Mouse (Mus musculus) NIH3T3 (cell line): ENCODE results near the gene Jag2.

ENCODE experiments used
- DNase-seq: peaks from one replicate; pipeline ENCODE4 v3.0.0-alpha.2; 2012; ENCODE audit warnings: low read depth

The Jag2 gene

GRCm38 (mm10) chr12:112900641-112901040, 28.9 kb downstream of the Jag2 start:
- no peak for DNase-seq

DNA sequence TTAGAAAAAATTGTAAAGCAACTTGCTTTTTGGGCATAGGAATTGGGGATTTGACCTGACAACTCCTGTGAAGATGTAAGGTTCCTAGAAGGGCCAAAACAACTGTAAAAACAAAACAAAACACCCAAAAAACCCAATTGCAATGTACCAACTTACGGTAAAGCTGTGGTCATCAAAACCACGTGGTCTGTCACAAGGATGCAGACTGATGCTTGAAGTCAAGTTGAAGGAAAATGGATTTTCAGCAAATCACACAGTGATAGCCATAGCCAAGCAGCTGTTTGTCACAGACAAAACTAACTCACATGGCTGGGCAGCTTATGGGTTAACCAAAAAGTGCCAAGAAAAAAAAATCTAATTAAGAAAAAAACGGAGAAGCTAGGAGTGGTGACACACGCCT, 30.6 kb downstream of the Jag2 start:
- DNase-seq, result no peak

GRCm38 (mm10) chr12:112898351-112898750, 31.2 kb downstream of the Jag2 start:
- DNase-seq, result no peak

DNA sequence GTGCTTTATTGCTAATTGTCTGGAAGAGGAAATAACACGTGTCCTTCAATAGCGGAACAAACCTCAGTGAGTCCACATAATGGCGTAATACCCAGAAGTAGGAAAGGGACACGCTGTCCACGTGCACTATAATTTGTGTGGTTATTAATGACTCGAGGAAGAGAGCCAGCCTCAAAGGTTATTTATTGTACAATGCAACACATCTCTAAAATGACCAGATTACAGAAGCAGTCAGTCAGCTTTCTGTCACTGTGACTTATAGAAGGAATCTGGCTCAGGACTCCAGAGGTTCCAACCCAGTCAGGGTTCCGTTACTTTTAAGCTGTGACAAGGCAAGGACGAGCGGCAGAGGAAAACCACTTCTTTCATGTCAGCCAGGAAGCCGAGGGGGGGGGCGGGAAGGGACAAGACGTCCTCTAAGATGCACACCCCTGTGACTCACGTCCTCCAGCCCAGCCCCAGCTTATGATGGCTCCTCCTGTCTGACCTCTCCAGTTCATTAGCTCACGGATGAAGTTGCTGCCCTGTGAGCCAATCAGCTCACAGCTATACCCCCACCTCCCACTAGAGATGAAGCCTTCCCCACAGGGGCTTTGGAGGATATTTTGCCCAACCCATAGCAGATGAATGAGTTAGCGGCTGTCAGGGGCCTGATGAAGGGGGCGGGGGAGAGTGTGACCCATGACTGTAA, 31.9 kb downstream of the Jag2 start:
- peak; percentile 47 for DNase-seq

GRCm38 (mm10) chr12:112894969-112895368, 34.6 kb downstream of the Jag2 start:
- DNase-seq, result no peak

DNA sequence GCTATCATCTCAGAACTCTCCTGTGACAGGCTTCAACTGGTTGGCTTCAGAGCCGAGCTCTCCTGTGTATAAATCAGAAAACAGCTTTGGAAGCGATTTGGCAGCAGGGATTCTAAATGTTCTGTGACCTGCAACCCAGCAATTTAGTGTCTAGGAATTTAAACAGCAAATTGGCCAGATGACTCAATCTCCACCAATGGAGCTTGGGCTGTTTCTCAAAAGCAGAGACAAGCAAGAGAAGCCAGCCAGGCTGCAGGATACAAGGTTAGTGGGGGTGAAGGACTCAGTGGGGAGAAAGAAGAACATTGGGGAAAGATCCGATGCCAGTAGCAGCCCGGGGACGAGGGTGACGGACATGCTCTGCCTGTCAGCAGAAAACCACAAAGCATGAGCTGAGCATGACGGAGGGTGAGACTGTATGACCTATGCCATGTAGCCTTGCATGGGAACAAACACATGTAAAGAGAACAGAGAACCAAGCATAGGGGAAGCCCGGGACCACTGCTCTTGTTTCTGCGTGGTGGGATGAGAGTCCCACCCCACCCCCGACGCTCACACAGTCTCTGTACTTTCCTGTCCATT, 35.2 kb downstream of the Jag2 start:
- DNase-seq, result peak; percentile 67

- no peak for DNase-seq
Measured at GRCm38 (mm10) chr12:112885465-112885864, 44.1 kb downstream of the Jag2 start.

GRCm38 (mm10) chr12:112881301-112881815, 48.2 kb downstream of the Jag2 start:
- DNase-seq, result no peak

- DNase-seq, result no peak
Measured at GRCm38 (mm10) chr12:112880661-112881060, 48.9 kb downstream of the Jag2 start.

- no peak for DNase-seq
Measured at GRCm38 (mm10) chr12:112879731-112880130, 49.8 kb downstream of the Jag2 start.

DNA sequence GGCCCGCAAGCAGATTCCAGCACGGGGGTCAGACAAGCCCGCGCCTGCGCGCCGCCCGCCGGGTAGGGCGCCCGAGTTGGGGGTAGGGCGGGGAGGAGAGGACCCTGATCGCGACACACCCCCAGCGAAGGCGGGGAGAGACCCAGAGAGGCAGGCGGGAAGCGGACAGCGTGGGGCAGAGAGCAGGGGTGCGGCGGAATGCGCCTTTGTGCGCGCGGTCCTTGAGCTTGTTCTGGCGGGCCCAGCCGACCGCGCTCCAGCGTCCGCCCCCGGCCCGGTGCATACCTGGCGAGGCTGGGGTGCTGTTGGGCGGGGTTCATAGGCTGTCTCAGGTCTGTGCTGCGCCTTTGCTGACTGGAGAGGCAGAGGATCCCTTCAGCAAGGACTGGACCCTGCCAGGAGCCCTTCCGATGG, 52.0 kb downstream of the Jag2 start:
- no peak for DNase-seq

DNA sequence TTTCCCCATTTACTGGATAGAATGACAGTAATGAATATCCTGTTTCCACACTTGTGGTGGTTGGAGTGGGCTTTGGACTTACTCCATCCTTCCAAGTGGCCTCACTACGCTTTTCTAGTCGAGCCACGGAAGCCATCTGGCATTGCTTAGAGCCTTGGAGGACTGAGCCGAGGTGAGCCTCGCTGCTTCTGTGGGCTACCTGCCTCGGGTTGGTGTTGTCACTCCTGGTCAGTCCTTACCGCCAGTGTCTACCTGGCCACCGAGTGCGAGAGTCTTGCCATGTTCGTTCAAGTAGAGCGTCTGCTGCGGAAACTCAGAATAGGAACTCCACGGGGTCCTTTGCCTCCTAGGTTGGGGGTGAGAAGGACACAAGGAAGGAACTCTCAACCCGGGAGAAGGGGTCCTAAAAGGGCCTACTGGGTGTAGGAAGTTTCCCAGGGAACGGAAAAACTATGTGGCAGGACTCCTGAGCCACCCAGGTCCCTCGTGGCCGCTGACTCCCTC, 52.5 kb downstream of the Jag2 start:
- DNase-seq, result no peak

DNA sequence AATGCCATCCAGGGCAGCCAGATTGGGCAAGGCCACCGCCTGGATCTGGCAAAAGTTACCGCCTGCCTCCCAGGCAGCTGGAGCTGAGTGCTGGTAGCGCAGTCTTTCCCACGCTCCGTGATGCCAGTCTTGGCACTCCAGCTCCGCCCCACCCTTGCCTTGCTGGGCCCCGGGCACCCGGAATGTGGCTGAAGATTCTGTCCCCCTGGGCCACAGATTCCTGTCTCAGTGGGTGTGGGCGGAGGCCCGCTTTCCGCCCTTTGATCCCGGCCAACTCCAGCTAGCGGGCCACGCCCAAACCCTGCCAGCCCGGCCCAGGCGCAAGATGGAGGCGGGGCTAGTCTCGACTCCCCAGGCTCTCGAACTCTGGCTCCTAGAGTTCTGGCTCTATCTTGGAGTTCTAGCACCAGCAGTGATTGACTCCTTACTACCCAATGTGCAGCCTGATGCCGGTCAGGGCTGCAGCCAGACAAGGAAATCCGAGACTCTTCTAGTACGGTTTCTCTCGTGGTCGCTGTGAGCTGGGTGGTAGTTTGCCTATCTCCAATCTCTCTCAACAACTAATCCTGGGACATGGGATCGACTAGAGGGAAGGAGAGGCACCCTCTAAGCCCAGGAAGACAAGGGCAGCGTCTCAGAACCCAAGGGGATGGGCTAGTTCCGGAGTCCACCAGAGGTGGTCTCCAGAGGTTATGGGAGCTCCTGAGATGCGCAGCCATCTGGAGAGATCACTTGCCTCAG, 53.1 kb downstream of the Jag2 start:
- DNase-seq, result no peak

DNA sequence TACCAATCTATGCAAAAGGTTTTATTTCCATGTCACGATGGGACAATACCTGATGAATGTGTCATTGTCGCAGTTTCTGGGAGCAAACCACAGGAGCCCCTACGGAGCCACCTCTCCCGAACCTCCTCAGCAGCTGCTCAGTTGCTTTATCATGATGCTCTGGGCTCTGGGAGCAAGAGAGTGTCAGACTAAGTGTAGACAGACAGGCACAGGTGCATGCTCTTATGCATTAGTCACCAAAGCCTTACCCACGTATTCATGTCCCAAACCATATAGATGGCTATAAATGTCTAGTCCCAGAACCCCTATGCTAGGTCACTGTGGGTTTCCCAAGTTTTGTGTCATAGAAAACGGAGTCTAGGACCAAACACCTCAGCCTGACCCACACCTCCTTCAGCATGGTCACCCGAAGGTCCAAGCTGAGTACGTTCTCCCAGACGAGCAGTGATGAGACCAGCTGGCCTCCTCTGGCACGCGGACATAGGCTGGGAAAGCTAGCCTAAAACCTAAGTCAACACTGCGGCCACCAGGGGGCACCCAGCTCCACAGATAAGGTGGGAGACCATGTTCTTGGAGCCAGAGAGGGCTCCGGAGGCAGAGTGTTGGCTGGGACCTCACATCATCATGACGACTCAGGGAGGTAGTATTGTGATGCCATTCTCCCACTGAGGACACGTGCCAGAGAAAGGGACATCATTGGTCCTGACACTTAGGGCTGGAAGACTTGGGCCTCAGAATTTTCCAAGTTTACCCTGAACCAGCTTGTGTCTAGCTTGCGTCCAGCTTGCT, 54.2 kb downstream of the Jag2 start:
- peak; percentile 93 for DNase-seq

- no peak for DNase-seq
Measured at GRCm38 (mm10) chr12:112874199-112874598, 55.4 kb downstream of the Jag2 start.

DNA sequence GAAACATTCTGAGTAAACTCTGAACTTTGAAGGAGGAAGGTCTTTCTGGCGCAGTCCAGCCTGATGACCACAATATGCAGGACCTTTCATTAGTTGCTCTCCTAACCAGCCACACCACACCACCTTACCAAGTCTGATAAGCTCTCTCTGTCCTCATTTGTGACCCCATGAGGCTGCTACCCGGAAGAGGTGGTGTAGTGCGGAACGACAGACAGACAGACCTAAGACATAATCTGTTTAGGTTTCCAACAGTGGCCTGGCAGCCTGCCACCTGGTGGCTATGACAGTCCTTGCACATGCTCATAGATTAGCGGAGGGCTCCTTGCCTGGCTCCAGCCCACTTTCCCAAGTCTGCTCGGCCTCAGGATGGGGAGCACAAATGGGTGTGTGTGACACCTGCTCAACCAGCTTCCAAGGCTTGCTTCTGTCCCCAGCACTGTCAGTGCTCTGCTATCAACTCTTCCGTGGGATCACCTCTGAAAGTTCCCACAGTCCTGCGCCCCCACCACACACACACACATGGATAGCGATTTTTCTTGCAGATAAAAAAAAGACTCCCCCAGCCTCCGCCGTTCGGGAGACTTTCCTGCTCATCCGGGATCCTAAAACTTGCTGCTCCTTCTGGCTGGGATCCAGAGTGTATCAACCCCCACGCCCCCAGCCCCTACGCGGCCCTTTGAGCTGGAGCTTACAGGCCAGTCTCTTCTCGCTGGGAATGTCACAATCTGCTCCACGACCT, 56.0 kb downstream of the Jag2 start:
- peak; percentile 66 for DNase-seq

DNA sequence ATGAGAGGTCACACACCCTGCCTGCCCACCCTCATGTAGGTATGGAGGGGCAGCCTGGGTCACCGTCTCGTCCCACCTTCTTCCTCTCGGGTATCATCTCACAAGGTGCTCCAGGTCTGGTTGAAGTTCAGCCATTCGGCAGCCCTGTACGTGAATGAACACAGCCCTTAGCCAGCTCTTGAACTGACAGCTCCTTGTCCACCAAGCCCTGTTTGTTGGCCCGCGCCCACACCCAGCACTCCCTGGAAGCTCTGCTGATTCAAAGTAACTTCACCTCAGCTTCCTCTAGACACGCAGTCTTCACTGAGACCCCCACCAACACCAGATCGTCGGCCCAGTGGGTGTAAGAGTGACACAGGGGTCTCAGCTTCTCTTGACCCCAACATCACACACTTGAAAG, 56.6 kb downstream of the Jag2 start:
- DNase-seq, result no peak

DNA sequence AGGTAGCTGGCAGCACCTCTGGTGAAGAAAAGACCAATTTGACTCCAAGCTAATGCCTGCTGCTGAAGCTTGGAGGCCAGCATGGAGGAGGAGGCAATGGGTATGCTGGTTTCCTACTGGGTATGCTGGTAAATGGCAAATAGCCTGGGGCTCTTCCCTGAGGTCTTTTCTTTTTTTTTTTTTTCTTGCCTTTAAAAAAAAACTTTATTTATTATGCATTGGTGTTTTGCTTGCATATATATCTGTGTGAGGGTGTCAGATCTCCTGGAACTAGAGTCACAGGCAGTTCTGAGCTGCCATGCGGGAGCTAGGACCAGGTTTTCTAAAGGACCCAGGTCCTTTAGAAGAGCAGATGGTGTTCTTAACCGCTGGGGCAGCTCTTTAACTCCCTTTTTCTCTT, 58.3 kb downstream of the Jag2 start:
- DNase-seq, result no peak

DNA sequence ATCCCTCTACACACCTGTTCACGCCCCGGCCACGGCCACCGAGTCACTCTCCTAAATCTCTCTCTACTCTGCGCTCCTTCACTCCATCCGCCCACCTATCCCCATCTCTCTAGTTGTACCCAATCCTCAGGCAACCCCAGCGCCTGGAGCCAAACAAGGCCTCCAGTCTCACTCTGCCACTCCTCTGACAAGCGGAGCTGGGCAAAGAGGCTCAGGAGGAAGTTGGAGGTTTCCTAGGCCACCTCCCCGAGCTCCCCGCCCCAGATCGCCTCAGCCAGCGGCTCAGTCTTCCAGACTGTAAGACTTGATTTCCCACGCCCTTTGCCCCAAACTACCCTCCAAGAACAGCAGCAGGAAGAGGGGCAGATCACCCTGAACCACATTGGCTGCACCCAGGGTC, 58.8 kb downstream of the Jag2 start:
- no peak for DNase-seq

- no peak for DNase-seq
Measured at GRCm38 (mm10) chr12:112869783-112870204, 59.8 kb downstream of the Jag2 start.
